Mouse (Mus musculus) neural tube, embryonic 11.5 days (tissue): ENCODE measurements around the gene Supt3. TPM values are rescaled to one million over a fixed set of nuclear protein-coding genes. Genes with fewer than 3 reads are reported as not detected.

Experiments
- ATAC-seq: fragments of 200-750 bp; cut with Nextera tagmentation; 2 replicates; pipeline ENCODE4 v1.8.0; 2017; ENCODE audit warnings: moderate number of reproducible peaks, mild to moderate bottlenecking, moderate TSS enrichment, moderate library complexity; ENCODE audit not compliant: insufficient read depth, low FRiP score, low TSS enrichment
- DNase-seq: peaks from one replicate; pipeline ENCODE4 v3.0.0-alpha.2; 2015; ENCODE audit warnings: low spot score
- H3K27ac ChIP-seq: fragments of 300-500 bp; sonication (generic); 2 replicates; pipeline ENCODE4 v1.5.1; 2014; ENCODE audit warnings: low read depth, mild to moderate bottlenecking, low read length
- H3K27me3 ChIP-seq: fragments of 300-500 bp; sonication (generic); 2 replicates; pipeline ENCODE4 v1.6.1; 2014; ENCODE audit warnings: mild to moderate bottlenecking, low read length, mixed read lengths; ENCODE audit not compliant: control insufficient read depth, insufficient read depth
- H3K36me3 ChIP-seq: fragments of 300-500 bp; sonication (generic); 2 replicates; pipeline ENCODE4 v1.6.1; 2014; ENCODE audit warnings: mild to moderate bottlenecking, low read length, moderate library complexity, mixed read lengths; ENCODE audit not compliant: control insufficient read depth, insufficient read depth
- H3K4me1 ChIP-seq: fragments of 300-500 bp; sonication (generic); 2 replicates; pipeline ENCODE4 v1.6.1; 2014; ENCODE audit warnings: low read length, mixed read lengths; ENCODE audit not compliant: control insufficient read depth, insufficient read depth
- H3K4me2 ChIP-seq: fragments of 300-500 bp; sonication (generic); 2 replicates; pipeline ENCODE4 v1.6.1; 2014; ENCODE audit warnings: low read depth, mild to moderate bottlenecking, moderate library complexity
- H3K4me3 ChIP-seq: fragments of 300-500 bp; sonication (generic); 2 replicates; pipeline ENCODE4 v1.5.1; 2014; ENCODE audit warnings: low read depth, low read length
- H3K9ac ChIP-seq: fragments of 300-500 bp; sonication (generic); 2 replicates; pipeline ENCODE4 v1.6.1; 2014; ENCODE audit warnings: mild to moderate bottlenecking, low read length
- H3K9me3 ChIP-seq: fragments of 300-500 bp; sonication (generic); 2 replicates; pipeline ENCODE4 v1.6.1; 2016; ENCODE audit warnings: low read length; ENCODE audit not compliant: control insufficient read depth
- WGBS: fragments of 180-500 bp; shearing (Covaris S2); extraction: QIAGEN DNeasy Blood & Tissue Kit; methylation state at CpG from one replicate; pipeline ENCODE4 v1.1.7; 2014; 5-methylcytosine and 5-hydroxymethylcytosine counted together
- polyA plus RNA-seq: library from polyadenylated mRNA; unstranded; fragments of >200 nt; fragmentation: Nextera tagmentation; extraction: Ambion mirVana; gene quantifications from 2 replicates; pipeline ENCODE4 v1.2.1, GENCODE M21; 2014

The Supt3 gene
- polyA plus RNA-seq, 1 experiment from 2014 or later: 23.4 TPM

DNA sequence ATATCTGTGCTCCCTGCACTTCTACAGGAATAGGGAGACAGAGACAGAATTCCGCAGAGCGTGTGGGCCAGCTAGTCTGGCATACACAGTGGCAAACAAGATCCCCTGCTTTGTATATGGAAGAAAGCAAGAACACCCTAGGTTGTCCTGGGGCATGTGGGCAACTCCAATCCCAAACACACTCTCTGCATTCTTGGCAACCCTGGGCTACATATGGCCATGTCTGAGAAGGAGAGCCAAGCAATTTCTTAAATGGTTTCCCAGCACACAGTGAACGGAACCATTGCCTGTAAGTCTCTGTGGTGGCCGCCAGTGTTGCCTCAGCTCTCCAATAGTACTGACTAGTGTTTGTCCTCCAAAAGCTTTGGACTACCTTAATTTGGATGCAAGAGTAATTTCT, 351.7 kb downstream of the Supt3 start:
- no peak for DNase-seq
- H3K4me1 ChIP-seq: no peaks in the 10 kb centered on the region
- WGBS: 97% methylated on average over 4 of the region's 4 CpGs
- no peak overlapping the region for H3K27ac ChIP-seq
- no peaks in the 10 kb centered on the region for H3K36me3 ChIP-seq
- H3K4me3 ChIP-seq: no peak overlapping the region
- no peaks in the 10 kb centered on the region for H3K9me3 ChIP-seq
- no peaks in the 10 kb centered on the region for H3K27me3 ChIP-seq
- H3K4me2 ChIP-seq: no peak overlapping the region
- no peak for ATAC-seq
- H3K9ac ChIP-seq: no peak overlapping the region

DNA sequence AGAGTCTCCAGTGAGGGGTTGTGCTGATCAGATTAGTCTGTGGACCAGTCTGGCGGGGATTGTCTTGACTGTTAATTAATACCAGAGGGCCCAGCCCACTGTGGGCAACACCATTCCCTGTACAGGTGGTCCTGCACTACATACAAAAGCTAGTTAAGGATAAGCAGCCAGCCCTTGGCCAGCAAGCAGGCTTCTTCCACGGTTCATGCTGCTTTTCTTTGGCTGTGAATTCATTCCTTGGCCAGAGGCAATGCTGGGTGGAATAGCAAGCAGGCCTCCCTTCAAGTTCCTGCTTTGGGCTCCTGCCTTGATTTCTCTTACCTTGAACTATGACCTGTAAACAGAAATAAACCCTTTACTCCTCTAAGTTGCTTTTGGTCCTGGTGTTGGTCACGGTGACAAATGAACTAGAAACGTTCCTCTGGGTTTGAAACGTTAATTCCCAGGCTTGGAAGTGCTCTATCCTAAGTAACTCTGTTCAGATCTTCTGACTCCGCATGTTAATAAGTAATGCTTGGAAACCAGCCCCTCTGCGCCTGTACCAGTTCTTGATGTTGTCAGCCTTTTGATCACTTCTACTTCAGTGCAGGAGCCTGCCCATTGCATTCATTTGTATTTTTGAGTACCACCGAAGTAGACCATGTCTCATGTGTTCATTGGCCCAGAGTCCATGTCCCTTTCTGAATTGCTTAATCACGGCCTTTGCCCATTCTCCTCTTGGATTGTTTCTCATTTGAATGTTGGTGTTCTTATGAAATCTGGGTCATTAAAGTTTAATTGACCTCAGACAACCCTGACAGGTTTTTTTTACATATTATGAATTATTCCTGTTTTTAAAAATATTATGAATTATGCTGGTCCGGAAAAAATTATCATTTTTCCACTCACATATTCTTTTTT, 356.8 kb downstream of the Supt3 start:
- Histone ChIP-seq H3K9me3 (no peaks in the 10 kb centered on the region), H3K9ac (no peak overlapping the region), H3K4me1 (no peaks in the 10 kb centered on the region), H3K4me2 (no peak overlapping the region), H3K4me3 (no peak overlapping the region), H3K36me3 (no peaks in the 10 kb centered on the region), H3K27me3 (no peaks in the 10 kb centered on the region), H3K27ac (no peak overlapping the region)
- ATAC-seq (no peak), DNase-seq (no peak)
- WGBS: 86% methylated on average over 10 of the region's 10 CpGs

DNA sequence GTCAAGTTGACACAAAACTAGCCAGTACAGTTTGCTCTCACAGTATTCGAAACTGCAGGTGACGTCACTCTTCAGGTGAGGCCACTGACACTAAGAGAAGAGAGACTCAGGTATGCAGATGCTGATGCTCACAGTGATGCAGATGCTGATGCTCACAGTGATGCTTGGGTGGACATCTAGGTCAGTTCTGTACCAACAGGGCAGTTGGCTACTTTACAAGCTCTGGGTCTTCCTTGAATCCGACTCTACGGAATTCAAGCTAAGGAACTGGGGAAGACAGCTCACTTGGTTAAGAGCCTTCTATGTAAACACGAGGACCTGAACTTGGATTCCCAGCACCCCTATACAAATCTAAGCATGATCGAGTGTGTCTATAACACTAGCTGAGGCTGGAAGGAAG, 359.5 kb downstream of the Supt3 start:
- ATAC-seq: no peak
- 95% methylated on average over 6 of the region's 6 CpGs for WGBS
- H3K27ac ChIP-seq: no peak overlapping the region

DNA sequence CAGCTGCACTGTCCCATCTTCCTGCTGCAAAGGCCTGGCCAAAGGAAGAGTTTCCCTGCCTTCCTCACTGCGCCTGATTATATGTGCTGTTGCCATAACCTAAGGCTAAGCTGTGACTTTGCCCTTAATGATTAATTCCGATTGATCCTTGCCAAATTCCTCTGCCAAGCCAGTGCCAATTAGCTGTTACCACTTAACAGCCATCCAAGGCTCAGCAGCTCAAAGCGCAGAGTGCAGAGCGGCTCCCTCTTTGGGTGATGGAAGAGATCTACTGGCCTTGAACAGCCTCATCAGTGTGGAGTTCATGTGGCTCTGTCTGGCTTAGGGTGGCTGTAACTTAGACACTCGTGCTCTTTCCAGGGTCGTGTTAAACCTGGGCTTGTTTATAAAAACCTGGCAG, 366.1 kb downstream of the Supt3 start:
- Histone ChIP-seq H3K4me2 (no peak overlapping the region), H3K9ac (no peak overlapping the region), H3K9me3 (no peaks in the 10 kb centered on the region), H3K36me3 (no peaks in the 10 kb centered on the region), H3K4me3 (no peak overlapping the region), H3K27me3 (no peaks in the 10 kb centered on the region), H3K27ac (no peak overlapping the region), H3K4me1 (no peaks in the 10 kb centered on the region)
- WGBS: 84% methylated on average over 6 of the region's 6 CpGs
- ATAC-seq (no peak), DNase-seq (no peak)

More for the DNA sequence above, 359.5 kb downstream of the Supt3 start:
- Histone ChIP-seq H3K27me3 (no peaks in the 10 kb centered on the region), H3K4me1 (no peaks in the 10 kb centered on the region), H3K9ac (no peak overlapping the region), H3K9me3 (no peaks in the 10 kb centered on the region), H3K4me2 (no peak overlapping the region), H3K36me3 (no peaks in the 10 kb centered on the region), H3K4me3 (no peak overlapping the region)
- no peak for DNase-seq

DNA sequence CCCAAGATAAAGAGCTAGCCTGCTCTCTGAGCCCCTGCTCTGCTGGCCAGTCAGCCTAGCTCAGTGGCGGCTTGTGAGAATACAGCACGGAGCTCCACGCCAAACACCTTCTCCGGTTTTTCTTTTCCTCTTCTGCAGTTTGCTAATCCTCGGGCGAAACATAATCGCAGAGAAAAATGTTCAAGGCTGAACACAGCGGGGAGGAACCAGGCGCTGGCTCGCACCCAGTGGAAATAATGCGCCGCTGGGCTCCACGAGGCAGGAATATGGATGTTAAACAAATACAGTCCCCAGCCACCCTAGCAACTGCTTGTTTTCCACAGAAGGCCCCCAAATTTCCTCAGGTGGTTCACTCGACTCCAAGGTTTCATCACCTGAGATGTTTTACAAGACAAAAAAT, 367.7 kb downstream of the Supt3 start:
- no peaks in the 10 kb centered on the region for H3K9me3 ChIP-seq
- 87% methylated on average over 14 of the region's 14 CpGs for WGBS
- H3K27ac ChIP-seq: no peak overlapping the region
- ATAC-seq: no peak
- no peak overlapping the region for H3K4me3 ChIP-seq
- H3K9ac ChIP-seq: no peak overlapping the region
- no peaks in the 10 kb centered on the region for H3K27me3 ChIP-seq
- H3K36me3 ChIP-seq: no peaks in the 10 kb centered on the region
- H3K4me2 ChIP-seq: no peak overlapping the region
- DNase-seq: no peak
- no peaks in the 10 kb centered on the region for H3K4me1 ChIP-seq

DNA sequence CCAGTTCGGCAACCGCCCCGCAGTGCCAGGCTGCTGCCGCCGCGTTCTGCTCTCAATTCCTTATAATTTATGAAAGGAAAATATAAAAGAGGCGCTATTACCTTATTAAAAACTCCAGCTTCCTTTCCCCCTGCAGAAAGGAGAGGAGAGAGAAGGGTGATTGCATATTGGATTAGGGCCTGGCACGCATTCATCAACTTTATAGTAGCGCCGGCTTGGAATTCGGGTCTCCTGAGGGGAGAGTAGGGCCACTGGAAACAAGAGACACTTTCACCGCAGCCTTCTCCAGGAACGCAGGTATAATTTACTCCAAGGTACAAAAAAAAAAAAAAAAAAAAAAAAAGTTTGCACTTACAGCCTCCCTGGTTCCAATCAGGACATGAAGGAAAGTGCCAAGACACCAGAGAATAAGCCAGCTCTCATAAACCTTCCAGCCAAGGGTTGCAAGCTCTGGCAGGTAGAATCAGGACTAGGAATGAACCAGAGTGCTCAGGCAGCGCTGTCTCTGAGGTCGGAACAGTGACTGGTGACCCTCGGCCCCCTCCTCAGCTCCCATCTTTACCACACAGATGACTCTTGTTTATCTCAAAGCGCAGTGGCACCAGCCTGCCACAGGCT, 374.5 kb downstream of the Supt3 start:
- no peaks in the 10 kb centered on the region for H3K4me1 ChIP-seq
- H3K4me2 ChIP-seq: no peak overlapping the region
- DNase-seq (no peak), ATAC-seq (no peak)
- no peak overlapping the region for H3K9ac ChIP-seq
- WGBS: 76% methylated on average over 17 of the region's 17 CpGs
- H3K9me3 ChIP-seq: no peaks in the 10 kb centered on the region
- H3K27me3 ChIP-seq: no peaks in the 10 kb centered on the region
- no peak overlapping the region for H3K27ac ChIP-seq
- no peaks in the 10 kb centered on the region for H3K36me3 ChIP-seq
- H3K4me3 ChIP-seq: no peak overlapping the region

DNA sequence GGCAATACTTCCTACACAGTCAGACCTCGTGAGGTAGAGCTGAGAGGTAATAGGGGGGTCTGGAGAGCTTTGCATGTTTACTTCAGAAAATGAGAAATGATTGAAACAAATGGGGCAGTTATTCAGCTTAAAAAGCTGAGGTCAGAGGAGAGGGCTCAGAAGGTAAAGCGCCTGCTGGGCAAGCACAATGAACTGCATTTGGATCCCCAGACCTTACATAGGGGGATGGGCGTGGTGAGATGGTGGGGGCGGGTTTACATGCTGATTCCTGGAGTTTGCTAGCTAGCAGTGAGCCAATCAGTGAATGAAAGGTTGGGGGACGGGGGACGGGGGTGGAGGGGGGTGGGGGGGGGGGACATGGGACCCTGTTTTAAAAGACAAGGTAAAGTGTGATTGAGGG, 376.8 kb downstream of the Supt3 start:
- H3K9ac ChIP-seq: no peak overlapping the region; the same call in 1 of the 2 replicates
- WGBS: 20% methylated on average over 6 of the region's 6 CpGs
- no peak overlapping the region for H3K27ac ChIP-seq
- no peaks in the 10 kb centered on the region for H3K27me3 ChIP-seq
- H3K4me2 ChIP-seq: no peak overlapping the region
- H3K4me1 ChIP-seq: no peaks in the 10 kb centered on the region
- no peaks in the 10 kb centered on the region for H3K9me3 ChIP-seq
- ATAC-seq (no peak), DNase-seq (no peak)
- no peak overlapping the region for H3K4me3 ChIP-seq
- no peaks in the 10 kb centered on the region for H3K36me3 ChIP-seq

DNA sequence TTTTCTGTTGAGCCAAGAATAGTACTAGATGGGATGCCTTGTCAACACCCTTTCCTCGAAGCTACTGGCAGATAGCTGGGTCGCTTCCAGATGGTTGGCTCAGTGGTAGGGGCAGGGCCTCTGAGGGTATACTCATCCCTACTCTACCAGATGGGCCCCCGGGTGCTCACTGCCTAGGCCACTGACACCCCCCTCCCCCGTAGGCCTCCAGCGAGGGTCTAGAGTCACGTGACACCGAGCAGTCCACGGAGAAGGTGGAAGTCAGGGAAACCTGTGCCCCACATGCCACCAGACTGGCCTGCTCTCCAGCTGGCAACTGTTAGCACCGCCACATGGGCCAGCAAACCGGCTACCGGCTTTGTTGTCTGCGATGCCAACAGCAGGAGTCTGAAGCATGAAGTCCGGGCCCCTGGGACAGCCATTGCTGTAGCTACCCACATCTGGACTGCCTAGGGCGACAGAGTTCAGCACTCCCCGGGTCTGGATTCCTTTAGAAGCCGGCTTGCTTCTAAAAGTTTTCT, 381.3 kb downstream of the Supt3 start:
- H3K27ac ChIP-seq: no peak overlapping the region
- no peaks in the 10 kb centered on the region for H3K27me3 ChIP-seq
- ATAC-seq: no peak
- no peaks in the 10 kb centered on the region for H3K4me1 ChIP-seq
- no peaks in the 10 kb centered on the region for H3K36me3 ChIP-seq
- H3K4me2 ChIP-seq: no peak overlapping the region
- no peaks in the 10 kb centered on the region for H3K9me3 ChIP-seq
- no peak overlapping the region for H3K4me3 ChIP-seq
- WGBS: 54% methylated on average over 16 of the region's 16 CpGs
- DNase-seq: no peak
- H3K9ac ChIP-seq: no peak overlapping the region

DNA sequence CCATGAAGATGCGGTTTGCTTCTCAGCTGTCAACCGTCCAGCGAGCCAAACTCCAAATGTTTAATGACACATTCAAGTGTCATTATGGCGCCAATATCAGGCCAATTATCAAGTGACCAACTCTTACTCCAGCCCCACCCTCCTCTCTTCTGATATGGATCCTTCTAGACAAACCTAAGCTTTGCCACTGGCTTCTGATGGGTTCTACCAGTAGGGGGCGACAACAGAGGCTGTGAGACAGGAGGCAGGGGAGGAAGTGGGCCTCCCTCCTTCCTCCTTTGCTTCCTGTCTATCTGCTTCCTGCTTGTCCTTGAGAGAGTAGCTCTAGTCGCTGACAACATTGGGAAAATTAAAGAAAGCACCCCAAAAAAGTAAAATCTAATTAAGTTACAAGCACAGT, 383.7 kb downstream of the Supt3 start:
- H3K4me1 ChIP-seq: no peaks in the 10 kb centered on the region
- no peak for DNase-seq
- H3K27ac ChIP-seq: no peak overlapping the region
- no peak overlapping the region for H3K4me2 ChIP-seq
- H3K4me3 ChIP-seq: no peak overlapping the region
- no peaks in the 10 kb centered on the region for H3K36me3 ChIP-seq
- WGBS: 86% methylated on average over 6 of the region's 6 CpGs
- H3K9me3 ChIP-seq: no peaks in the 10 kb centered on the region
- no peaks in the 10 kb centered on the region for H3K27me3 ChIP-seq
- H3K9ac ChIP-seq: no peak overlapping the region
- ATAC-seq: no peak
